Mouse (Mus musculus) pancreas, adult 10 weeks (tissue): ENCODE results near the gene Rell1. TPM values are rescaled to one million over a fixed set of nuclear protein-coding genes. Genes with fewer than 3 reads are reported as not detected.

ENCODE experiments used
- polyA plus RNA-seq: library from polyadenylated mRNA; stranded (reverse); fragments of 350-450 nt; fragmentation: Illumina TruSeq; extraction: RNeasy Lipid Tissue Mini Kit (QIAGEN cat#74804); gene quantifications from one replicate; pipeline ENCODE4 v1.2.3, GENCODE M21; 2015; ENCODE audit warnings: low read depth, low replicate concordance; ENCODE audit not compliant: insufficient read depth

The Rell1 gene
- polyA plus RNA-seq: 4.6 TPM

GRCm38 (mm10) chr5:63968443-63969415 is at the start of gene Rell1:
Gene Rell1 (minus strand): TSS chr5:63968897.

Other genes starting within 250 kb of the Rell1 start
- 3.9 TPM for gene 0610040J01Rik, start 156.5 kb downstream of the Rell1 start, polyA plus RNA-seq
- 6.9 TPM for gene Pgm2, start 124.1 kb upstream of the Rell1 start, polyA plus RNA-seq
- gene Tbc1d1, start 187.4 kb upstream of the Rell1 start, polyA plus RNA-seq: 5.9 TPM